Mouse (Mus musculus): Measurements from ENCODE around the gene Tdp2. TPM values are rescaled to one million over a fixed set of nuclear protein-coding genes. Genes with fewer than 3 reads are reported as not detected.

Gene Tdp2
- total and polyA plus RNA-seq, 3 experiments = 33.1 to 45.3 TPM; not detected in 1

- Histone ChIP-seq H3K4me3 (ENCODE audit: control insufficient read depth in 1 of 2, insufficient read depth in 1 of 2, low read depth in 2 of 2, low read length in 2 of 2) (no peak overlapping the region), H3K27ac (ENCODE audit: control insufficient read depth, low read depth, low read length) (no peak overlapping the region), H3K27me3 (ENCODE audit: control insufficient read depth in 1 of 2, insufficient read depth in 2 of 2, low read length in 2 of 2) (peaks cover 0 to 1% of the 10 kb centered on the region in 2 experiments; a peak in 1 of 4 replicates), H3K36me3 (ENCODE audit: control insufficient read depth in 1 of 2, insufficient read depth in 2 of 2, low read length in 2 of 2) (no peaks in the 10 kb centered on the region), H3K4me1 (ENCODE audit: control insufficient read depth in 1 of 2, insufficient read depth in 2 of 2, low read length in 2 of 2) (peaks cover 0 to 3% of the 10 kb centered on the region in 2 experiments; a peak in 1 of 4 replicates), H3K79me2 (ENCODE audit: control insufficient read depth, insufficient read depth, low read length, poor library complexity) (no peaks in the 10 kb centered on the region), H3K9me3 (replicated peaks; ENCODE audit: insufficient read depth, low read length) (no peaks in the 10 kb centered on the region), H3K9ac (ENCODE audit: control insufficient read depth, low read depth, low read length, poor library complexity, severe bottlenecking) (no peak overlapping the region)
- TF ChIP-seq CHD1 (IDR thresholded peaks at IDR 0.05; ENCODE audit: low read depth, low read length) (no peak), MAZ (IDR thresholded peaks at IDR 0.05; ENCODE audit: low read depth, low read length) (no peak), NELFE (IDR thresholded peaks at IDR 0.05; ENCODE audit: low read depth, low read length) (no peak), ZNF384 (IDR thresholded peaks at IDR 0.05; ENCODE audit: low read depth, low read length) (no peak), USF2 (IDR thresholded peaks at IDR 0.05; ENCODE audit: borderline replicate concordance in 1 of 2, insufficient read depth in 1 of 2, low read depth in 1 of 2, low read length in 2 of 2) (no peak), ZKSCAN1 (IDR thresholded peaks at IDR 0.05; ENCODE audit: low read depth, low read length) (no peak), HCFC1 (IDR thresholded peaks at IDR 0.05; ENCODE audit: low read depth, low read length) (no peak), GATA1 (IDR thresholded peaks at IDR 0.05; ENCODE audit: low read depth, low read length) (no peak), MEF2A (IDR thresholded peaks at IDR 0.05; ENCODE audit: extremely low read depth, insufficient replicate concordance, low read depth, low read length, poor library complexity, severe bottlenecking) (no peak), SMC3 (IDR thresholded peaks at IDR 0.05; ENCODE audit: low read depth, low read length) (no peak), POLR2AphosphoS2 (IDR thresholded peaks at IDR 0.05; ENCODE audit: low read length) (no peak), ETS1 (IDR thresholded peaks at IDR 0.05; ENCODE audit: low read depth, low read length) (no peak), MYB (IDR thresholded peaks at IDR 0.05; ENCODE audit: low read depth, low read length) (no peak), POLR2A (IDR thresholded peaks at IDR 0.05; ENCODE audit: control insufficient read depth in 1 of 2, insufficient read depth in 1 of 2, low read depth in 1 of 2, low read length in 2 of 2, poor library complexity in 1 of 2) (no peak), USF1 (IDR thresholded peaks at IDR 0.05; ENCODE audit: low read depth, low read length) (no peak), MXI1 (IDR thresholded peaks at IDR 0.05; ENCODE audit: low read depth, low read length) (no peak), KAT2A (conservative IDR thresholded peaks at IDR 0.05; ENCODE audit: low read depth, low read length) (no peak), TBP (IDR thresholded peaks at IDR 0.05; ENCODE audit: low read depth, low read length) (no peak), ELF1 (IDR thresholded peaks at IDR 0.05; ENCODE audit: low read depth, low read length) (no peak)
- no peak for DNase-seq (ENCODE audit: low read depth, low spot score)
Measured at GRCm38 (mm10) chr13:24868233-24868632, 36.8 kb downstream of the Tdp2 start.

DNA sequence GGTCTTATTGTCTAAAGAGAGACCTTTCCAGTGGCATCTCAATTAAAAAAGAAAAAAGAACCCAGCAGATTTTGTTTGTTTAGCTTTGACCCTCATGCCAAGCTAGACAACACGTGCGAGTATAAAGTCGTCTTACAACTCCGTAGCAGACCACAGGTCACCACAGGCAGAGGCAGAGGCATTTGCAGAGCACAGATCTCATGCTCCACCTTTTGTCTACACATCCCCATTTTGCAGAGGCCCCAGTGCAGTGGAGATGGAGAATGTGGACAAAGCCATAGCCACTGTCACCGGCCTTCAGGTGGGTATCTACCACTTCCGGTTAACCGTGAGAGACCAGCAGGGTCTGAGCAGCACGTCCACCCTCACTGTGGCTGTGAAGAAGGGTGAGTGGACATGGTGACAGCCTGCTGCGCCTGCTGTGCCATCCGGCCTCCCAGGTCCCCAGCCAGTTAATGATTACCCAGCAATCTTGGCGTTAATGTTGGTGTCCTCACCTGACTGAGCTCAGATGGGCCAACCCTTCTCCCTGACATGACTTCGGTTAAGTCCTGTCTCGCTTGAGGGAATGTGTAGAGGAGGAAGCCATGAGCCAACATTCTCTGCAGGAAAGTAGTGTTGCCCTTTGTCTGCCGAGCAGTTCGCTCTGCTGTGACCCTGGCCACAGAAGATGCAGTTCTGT lies 48.0 kb downstream of the Tdp2 start:
- no peak for TF ChIP-seq RAD21 (IDR thresholded peaks at IDR 0.05; ENCODE audit: low read depth, low read length)
- TF ChIP-seq MAX (IDR thresholded peaks at IDR 0.05; ENCODE audit: low read length) = no peak
- TF ChIP-seq TCF12 (IDR thresholded peaks at IDR 0.05; ENCODE audit: low read depth, low read length) = no peak
- TF ChIP-seq POLR2AphosphoS5 (IDR thresholded peaks at IDR 0.05; ENCODE audit: borderline replicate concordance, low read depth, low read length) = no peak
- TF ChIP-seq TBP (IDR thresholded peaks at IDR 0.05; ENCODE audit: low read depth, low read length) = no peak
- TF ChIP-seq MYC (IDR thresholded peaks at IDR 0.05; ENCODE audit: low read depth, low read length) = no peak
- no peak for TF ChIP-seq USF1 (IDR thresholded peaks at IDR 0.05; ENCODE audit: low read depth, low read length)
- no peak for TF ChIP-seq GATA1 (IDR thresholded peaks at IDR 0.05; ENCODE audit: low read depth, low read length)
- no peak for TF ChIP-seq ZKSCAN1 (IDR thresholded peaks at IDR 0.05; ENCODE audit: low read depth, low read length)
- TF ChIP-seq POLR2A (IDR thresholded peaks at IDR 0.05; ENCODE audit: control insufficient read depth in 1 of 2, insufficient read depth in 1 of 2, low read depth in 1 of 2, low read length in 2 of 2, poor library complexity in 1 of 2) = no peak
- no peak for TF ChIP-seq TAL1 (IDR thresholded peaks at IDR 0.05; ENCODE audit: low read length)
- TF ChIP-seq MAFK (IDR thresholded peaks at IDR 0.05; ENCODE audit: borderline replicate concordance, low read depth, low read length) = no peak
- no peak for TF ChIP-seq BHLHE40 (IDR thresholded peaks at IDR 0.05; ENCODE audit: borderline replicate concordance, low read depth, low read length)
- TF ChIP-seq E2F4 (IDR thresholded peaks at IDR 0.05; ENCODE audit: borderline replicate concordance, low read depth, low read length) = no peak
- TF ChIP-seq ELF1 (IDR thresholded peaks at IDR 0.05; ENCODE audit: low read depth, low read length) = no peak
- TF ChIP-seq SMC3 (IDR thresholded peaks at IDR 0.05; ENCODE audit: low read depth, low read length) = no peak
- TF ChIP-seq EP300 (IDR thresholded peaks at IDR 0.05; ENCODE audit: low read depth in 1 of 2, low read length in 2 of 2) = no peak
- Histone ChIP-seq H3K27me3 (ENCODE audit: control insufficient read depth in 1 of 2, insufficient read depth in 2 of 2, low read length in 2 of 2) (peaks cover 0 to 5% of the 10 kb centered on the region in 2 experiments; a peak in 3 of 4 replicates), H3K36me3 (ENCODE audit: control insufficient read depth in 1 of 2, insufficient read depth in 2 of 2, low read length in 2 of 2) (no peaks in the 10 kb centered on the region), H3K9ac (ENCODE audit: control insufficient read depth, low read depth, low read length, poor library complexity, severe bottlenecking) (no peak overlapping the region), H3K4me1 (ENCODE audit: control insufficient read depth in 1 of 2, insufficient read depth in 2 of 2, low read length in 2 of 2) (no peaks in the 10 kb centered on the region), H3K27ac (ENCODE audit: control insufficient read depth, low read depth, low read length) (no peak overlapping the region), H3K4me3 (ENCODE audit: control insufficient read depth in 1 of 2, insufficient read depth in 1 of 2, low read depth in 2 of 2, low read length in 2 of 2) (no peak overlapping the region), H3K9me3 (replicated peaks; ENCODE audit: insufficient read depth, low read length) (no peaks in the 10 kb centered on the region), H3K79me2 (ENCODE audit: control insufficient read depth, insufficient read depth, low read length, poor library complexity) (no peaks in the 10 kb centered on the region)
- DNase-seq (ENCODE audit: low read depth, low spot score) = no peak
